Mouse (Mus musculus) R1 (cell line): ENCODE data around the gene Dph3.
A peak's percentile ranks its signal among the peaks of the same experiment; 100 is the strongest.

Experiments used
- DNase-seq: peaks from one replicate; pipeline ENCODE4 v3.0.0-alpha.2; 2018; ENCODE audit warnings: low read depth, low spot score

Dph3 gene

DNA sequence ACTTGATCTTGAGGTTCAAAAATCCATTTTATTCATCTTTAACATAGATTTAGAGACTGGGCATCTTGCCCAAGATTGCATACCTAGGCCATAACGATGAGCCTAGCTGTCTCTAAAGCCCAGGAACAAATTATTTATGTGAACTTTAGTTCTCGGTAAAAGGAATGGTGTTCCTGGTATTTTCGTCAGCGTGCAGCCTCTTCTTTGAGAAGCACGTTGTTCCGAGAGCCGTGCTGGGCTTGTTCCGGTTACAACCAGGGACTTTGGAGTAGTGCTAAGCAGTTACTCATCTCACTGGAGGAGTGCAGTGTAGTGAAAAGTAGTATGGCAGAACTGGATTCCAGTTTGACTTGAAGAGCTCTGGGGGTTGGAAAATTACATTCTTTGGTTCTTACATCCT lies 697 bp upstream of the Dph3 start:
- DNase-seq, result peak; percentile 50

GRCm38 (mm10) chr14:32084761-32085485 lies 606 bp downstream of the Dph3 start, which contains the start of gene Oxnad1:
TSS of gene Oxnad1 (plus strand) at chr14:32085374.
- peak; percentile 97 for DNase-seq

GRCm38 (mm10) chr14:32083466-32083865 lies 2.1 kb downstream of the Dph3 start:
- DNase-seq, result no peak

DNA sequence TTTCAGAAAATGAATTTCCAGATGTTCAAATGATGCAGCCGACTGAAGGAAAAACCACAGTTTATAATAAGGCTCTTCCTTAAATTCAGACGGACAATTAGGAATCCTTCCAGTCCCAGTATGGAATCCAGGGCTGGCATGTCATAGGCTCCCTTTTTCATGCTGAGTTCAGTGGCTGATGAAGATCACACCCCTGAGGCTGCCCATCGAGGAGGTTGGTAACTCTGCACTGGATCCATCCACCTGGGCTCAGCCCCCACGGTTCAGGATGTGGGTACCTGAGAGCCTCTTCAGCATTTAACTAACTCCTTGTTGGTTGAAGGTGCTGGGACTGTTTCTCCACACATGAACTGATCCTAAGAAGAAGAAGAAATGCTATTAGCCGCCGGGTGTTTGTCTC lies 2.6 kb downstream of the Dph3 start:
- no peak for DNase-seq

GRCm38 (mm10) chr14:32081026-32081425 lies 4.5 kb downstream of the Dph3 start:
- no peak for DNase-seq

- DNase-seq, result peak; percentile 85
These were observed 8.5 kb downstream of the Dph3 start for GRCm38 (mm10) chr14:32076896-32077575.

DNA sequence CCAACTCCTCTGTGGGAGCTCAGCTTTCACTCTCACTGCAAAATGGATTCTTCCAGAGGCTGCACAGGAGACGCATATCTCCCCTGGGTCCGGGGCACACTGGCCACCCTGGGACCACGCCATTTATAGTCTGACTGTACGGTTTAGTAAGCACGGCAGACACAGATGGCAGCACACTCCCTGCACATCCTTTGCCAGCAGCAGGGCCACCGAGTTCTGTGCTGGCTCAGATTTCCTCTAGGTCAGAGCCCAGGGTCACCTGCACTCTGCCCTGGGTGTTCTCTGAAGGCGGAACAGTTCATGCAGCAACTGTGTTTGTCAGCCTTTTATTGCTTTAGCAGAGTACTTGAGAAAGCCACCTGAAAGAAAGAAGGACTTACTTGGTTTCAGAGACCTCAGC lies 11.6 kb downstream of the Dph3 start:
- DNase-seq, result no peak

DNA sequence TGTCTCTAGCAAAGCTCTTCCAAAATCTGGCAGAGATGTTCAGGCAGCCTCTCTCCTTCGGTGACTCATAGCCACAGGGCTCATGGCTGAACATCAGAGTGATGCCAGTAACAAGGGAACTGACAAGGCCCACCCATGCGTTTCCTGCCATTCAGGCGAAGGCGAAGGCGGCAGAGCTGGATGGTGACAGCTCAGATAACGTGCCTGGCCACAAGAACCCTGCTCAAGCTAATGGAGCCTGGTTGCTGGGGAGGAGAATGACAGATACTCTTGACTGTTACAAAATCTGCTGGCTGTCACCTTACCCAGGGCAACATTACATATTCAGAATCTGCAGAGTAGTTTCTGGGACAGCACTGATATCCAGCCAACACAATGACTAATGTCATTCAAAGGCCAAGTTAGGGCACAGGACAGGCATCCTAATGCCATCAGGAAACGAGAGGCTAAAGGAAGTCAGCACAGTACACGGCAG lies 12.3 kb downstream of the Dph3 start:
- DNase-seq, result no peak

GRCm38 (mm10) chr14:32072807-32073206 lies 12.7 kb downstream of the Dph3 start:
- DNase-seq, result no peak

DNA sequence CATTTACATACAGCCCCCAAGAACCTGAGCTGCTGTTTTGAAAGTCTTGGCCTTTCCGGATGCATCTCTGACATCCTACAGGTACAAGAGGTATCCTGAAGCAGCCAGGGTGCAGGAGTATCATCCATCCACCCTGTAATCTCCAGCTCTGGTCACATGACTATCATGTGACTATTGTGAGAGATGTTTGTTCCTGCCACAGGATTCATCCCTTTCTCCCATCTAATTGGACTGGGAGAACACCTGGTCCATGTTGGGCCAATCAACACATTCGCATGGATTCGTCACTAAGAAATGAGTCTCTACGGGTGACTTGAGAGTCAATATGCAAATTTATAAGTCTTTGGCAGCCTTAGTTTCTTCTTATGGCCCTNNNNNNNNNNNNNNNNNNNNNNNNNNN lies 24.1 kb downstream of the Dph3 start:
- DNase-seq, result peak; percentile 78

DNA sequence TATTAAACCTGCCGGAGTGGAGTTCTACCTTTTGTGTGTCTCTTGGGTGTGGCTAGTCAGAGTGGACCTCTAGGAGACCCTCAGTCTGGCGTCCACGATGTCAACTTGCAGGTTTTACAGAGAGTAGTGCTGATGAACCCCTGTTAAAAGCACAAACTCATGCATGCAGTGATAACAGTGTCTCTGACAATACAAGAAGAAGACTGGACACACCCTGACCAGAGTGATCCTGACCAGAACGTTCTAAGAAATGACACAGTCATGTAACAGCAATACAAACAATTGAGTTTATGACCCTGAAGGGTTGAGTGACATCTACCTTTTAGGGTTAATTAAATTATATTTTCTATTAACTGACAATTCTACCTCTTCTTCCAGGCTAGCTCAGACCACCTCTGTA lies 27.9 kb downstream of the Dph3 start:
- no peak for DNase-seq

DNA sequence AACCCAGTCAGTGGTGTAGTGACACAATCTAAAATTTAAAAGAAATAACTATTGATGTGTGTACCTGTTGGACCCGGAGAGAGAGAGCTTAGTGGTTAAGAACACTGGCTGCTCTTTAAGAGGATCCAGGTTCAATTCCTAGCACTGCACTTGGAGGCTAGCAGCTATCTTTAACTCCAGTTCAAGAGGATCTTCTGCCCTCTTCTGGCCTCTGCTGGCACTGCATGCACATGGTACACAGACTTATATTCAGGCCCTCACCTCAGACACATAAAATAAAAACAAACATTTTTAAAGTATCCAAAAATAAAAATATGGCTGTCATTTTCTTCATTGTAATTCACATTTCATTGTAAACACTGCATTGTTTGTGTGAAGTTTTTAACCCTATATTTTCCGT lies 28.9 kb downstream of the Dph3 start:
- DNase-seq, result peak; percentile 76

GRCm38 (mm10) chr14:32055781-32056180 lies 29.7 kb downstream of the Dph3 start:
- no peak for DNase-seq

- DNase-seq, result no peak
These were observed 30.7 kb downstream of the Dph3 start for GRCm38 (mm10) chr14:32054788-32055187.

GRCm38 (mm10) chr14:32053895-32054294 lies 31.6 kb downstream of the Dph3 start:
- no peak for DNase-seq

DNA sequence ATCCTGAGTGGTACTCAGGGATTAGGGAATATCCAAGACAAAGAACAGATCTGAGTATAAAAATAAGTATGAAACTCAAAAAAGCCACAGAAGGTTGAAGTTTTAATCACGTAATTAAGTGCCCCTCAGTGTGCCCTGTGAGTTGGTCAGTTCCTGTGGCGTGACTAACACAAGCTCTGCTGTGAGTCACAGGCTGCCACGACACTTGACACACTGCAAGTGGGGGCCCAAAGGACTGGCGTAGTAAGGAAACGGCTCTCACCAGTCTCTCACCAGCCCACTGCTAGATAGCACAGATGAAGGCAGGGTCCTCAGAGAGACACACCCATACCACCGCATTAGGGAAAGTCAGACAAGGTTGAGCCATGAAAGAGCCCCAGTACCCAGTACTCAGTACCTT lies 35.4 kb downstream of the Dph3 start:
- DNase-seq, result no peak

DNA sequence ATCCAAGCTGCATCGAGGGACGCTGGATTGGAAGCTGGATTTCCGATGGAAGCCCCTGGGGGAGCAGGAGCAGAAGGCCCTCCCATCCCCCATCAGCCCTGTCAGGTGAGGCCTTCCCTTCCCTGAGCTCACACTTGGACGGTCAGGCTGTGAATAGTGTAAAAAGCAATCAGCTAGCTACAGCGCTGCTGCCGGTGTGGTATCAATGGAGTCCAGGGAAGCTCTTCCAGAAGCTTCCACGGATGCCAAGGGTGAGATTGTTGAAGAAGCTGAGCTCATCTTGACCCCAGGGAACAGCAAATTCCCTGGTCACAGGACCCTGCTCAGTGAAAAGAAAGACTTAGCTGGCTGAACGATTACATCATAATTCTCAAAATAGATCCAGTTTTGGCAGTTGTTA lies 39.2 kb downstream of the Dph3 start:
- DNase-seq, result no peak

- no peak for DNase-seq
These were observed 43.4 kb downstream of the Dph3 start for GRCm38 (mm10) chr14:32042108-32042507.

- DNase-seq, result no peak
These were observed 47.8 kb downstream of the Dph3 start for GRCm38 (mm10) chr14:32037661-32038252.

GRCm38 (mm10) chr14:32036482-32036881 lies 49.0 kb downstream of the Dph3 start:
- no peak for DNase-seq

DNA sequence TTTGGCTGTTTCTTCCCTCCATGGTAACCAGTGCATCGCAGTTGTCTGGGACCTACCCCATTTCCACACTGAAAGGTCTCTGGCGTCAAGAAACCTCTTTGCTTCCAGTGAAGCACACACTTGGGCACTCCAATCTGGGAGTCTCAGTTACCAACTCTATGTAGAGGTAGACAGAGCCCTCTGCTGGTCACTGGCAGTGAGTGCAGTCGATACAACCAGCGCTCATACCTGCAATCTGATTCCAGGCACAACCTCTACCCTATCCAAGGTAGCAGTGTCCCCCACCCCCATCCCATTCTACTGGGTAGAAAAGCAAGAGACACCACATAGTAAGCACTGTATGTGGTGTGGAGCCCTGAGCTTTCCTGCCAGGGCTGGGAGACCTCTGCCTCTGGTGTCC lies 53.0 kb downstream of the Dph3 start:
- DNase-seq, result peak; percentile 73
